8 mouse cellular contexts compared by ENCODE assay signal in the genomic region with DNA sequence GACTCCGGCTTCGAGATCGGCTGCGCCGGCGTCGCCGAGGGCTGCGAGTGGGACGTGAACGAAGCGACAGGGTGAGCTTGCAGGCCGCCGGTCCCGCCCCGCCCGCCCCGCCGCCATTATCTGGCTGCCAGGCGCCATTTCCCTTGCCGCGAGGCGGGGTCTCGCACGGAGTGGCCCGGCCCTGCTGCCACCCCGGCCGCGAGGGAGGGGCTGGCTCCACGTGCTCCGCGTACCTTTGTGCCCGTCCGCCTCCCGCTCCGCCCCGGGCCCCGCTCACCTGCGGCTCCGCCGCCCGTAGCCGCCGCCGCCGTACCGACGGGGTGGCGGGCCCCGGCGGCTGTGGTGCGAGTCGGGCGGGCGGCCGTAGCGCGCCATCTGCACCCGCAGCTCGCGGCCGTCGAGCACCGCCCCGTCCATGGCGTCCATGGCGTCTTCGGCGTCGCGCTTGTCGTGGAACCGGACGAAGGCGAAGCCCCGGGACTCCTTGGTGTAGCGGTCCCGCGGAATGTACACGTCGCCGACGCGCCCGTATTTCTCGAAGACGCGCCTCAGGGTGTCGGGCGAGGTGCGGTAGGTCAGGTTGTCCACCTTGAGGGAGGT. TPM values are rescaled to one million over a fixed set of nuclear protein-coding genes. Genes with fewer than 3 reads are reported as not detected.
A peak's percentile ranks its signal among the peaks of the same experiment; 100 is the strongest.
DNase-seq lines count a peak whose midpoint lies in the region; ATAC-seq lines count a peak whose summit lies in the region.

TSS of gene Mfsd11 (plus strand) at position 150 of the 600 bp plus-strand sequence.

- intact Hi-C loops in left cerebral cortex, postnatal 4 days (cut with DNase I) = no loop called here

- H3K36me3 ChIP-seq in intestine, embryonic 16.5 days (ENCODE audit: control insufficient read depth, insufficient read depth, low read length) = peaks cover 5% of the 10 kb centered on the region; the same call in 1 of the 2 replicates
- H3K36me3 ChIP-seq in midbrain, embryonic 11.5 days (ENCODE audit: control insufficient read depth, insufficient read depth, low read length) = peaks cover 9% of the 10 kb centered on the region; the same call in 1 of the 2 replicates

- H3K27me3 ChIP-seq in intestine, embryonic 16.5 days (replicated peaks; ENCODE audit: control insufficient read depth, insufficient read depth, low read length) = no peaks in the 10 kb centered on the region
- no peaks in the 10 kb centered on the region for H3K27me3 ChIP-seq in midbrain, embryonic 11.5 days (ENCODE audit: control insufficient read depth, insufficient read depth, low read length)

- H3K27ac ChIP-seq in intestine, embryonic 16.5 days (ENCODE audit: low read length) = peak within 1 kb of the TSS; percentile 98
- peak within 1 kb of the TSS; percentile 95 for H3K27ac ChIP-seq in midbrain, embryonic 11.5 days (ENCODE audit: low read depth, low read length)

- no peaks in the 10 kb centered on the region for H3K9me3 ChIP-seq in intestine, embryonic 16.5 days (ENCODE audit: control insufficient read depth, low read length)
- H3K9me3 ChIP-seq in midbrain, embryonic 11.5 days (ENCODE audit: control insufficient read depth, low read length) = no peaks in the 10 kb centered on the region

- peak; percentile 57 for ATAC-seq in intestine, embryonic 16.5 days
- peak; percentile 49 for ATAC-seq in midbrain, embryonic 11.5 days (ENCODE audit: low FRiP score)
- ATAC-seq in megakaryocyte-erythroid progenitor cell, adult 5-6 weeks (replicated peaks; ENCODE audit: low FRiP score, low TSS enrichment, poor library complexity, severe bottlenecking) = no peak

- under 1% methylated on average over 82 of the region's 91 CpGs for WGBS in intestine, embryonic 16.5 days
- under 1% methylated on average over 83 of the region's 91 CpGs for WGBS in midbrain, embryonic 11.5 days

- peak within 1 kb of the TSS; percentile 98 for H3K4me3 ChIP-seq in intestine, embryonic 16.5 days (ENCODE audit: low read length)
- H3K4me3 ChIP-seq in midbrain, embryonic 11.5 days (ENCODE audit: low read depth, low read length) = peak within 1 kb of the TSS; percentile 100

- peaks cover 12% of the 10 kb centered on the region for H3K4me1 ChIP-seq in intestine, embryonic 16.5 days (ENCODE audit: control insufficient read depth, insufficient read depth, low read length)
- H3K4me1 ChIP-seq in midbrain, embryonic 11.5 days (ENCODE audit: control insufficient read depth, insufficient read depth, low read length) = peaks cover 19% of the 10 kb centered on the region

- peak within 1 kb of the TSS; percentile 99 for H3K9ac ChIP-seq in intestine, embryonic 16.5 days (ENCODE audit: low read depth, low read length)
- peak within 1 kb of the TSS; percentile 98 for H3K9ac ChIP-seq in midbrain, embryonic 11.5 days (ENCODE audit: low read length)

- H3K4me2 ChIP-seq in intestine, embryonic 16.5 days (ENCODE audit: low read depth, low read length) = peak within 1 kb of the TSS; percentile 77
- peak within 1 kb of the TSS; percentile 95 for H3K4me2 ChIP-seq in midbrain, embryonic 11.5 days

- peak; percentile 78 for DNase-seq in adrenal gland, adult 18-20 months (ENCODE audit: low spot score in 2 of 2)
- peak; percentile 46 for DNase-seq in embryo, embryonic 11.5 days (ENCODE audit: low read depth, low spot score)
- peak; percentile 69 to 84 for DNase-seq in gastrocnemius, postnatal 4 days (ENCODE audit: low spot score in 2 of 2)
- DNase-seq in left cerebral cortex, postnatal 4 days = peak; percentile 80
- DNase-seq in midbrain, embryonic 11.5 days (ENCODE audit: low spot score, missing footprints) = no peak
- peak; percentile 62 for DNase-seq in skeletal muscle tissue, adult 2 months (ENCODE audit: low read depth, low spot score)

RNA-seq across cellular contexts. Expression of gene Mfsd11, which starts in this region (rescaled TPM):
- 10 to 100 TPM; 39.3 to 42.3 TPM for total RNA-seq in adrenal gland, adult 18-20 months (2021)
- total RNA-seq in gastrocnemius, postnatal 4 days (2021) = 10 to 100 TPM; 42.8 to 43.1 TPM
- 47.3 and 66.2 TPM in 2 replicates for polyA plus RNA-seq in intestine, embryonic 16.5 days (2015; fragmentation: Nextera tagmentation; extraction: Ambion mirVana)
- 10 to 100 TPM; 55.9 to 58.5 TPM for total RNA-seq in left cerebral cortex, postnatal 4 days (2021)
- polyA plus RNA-seq in midbrain, embryonic 11.5 days (2014; fragmentation: Nextera tagmentation; extraction: Ambion mirVana) = 28.6 and 30.3 TPM in 2 replicates
- total RNA-seq in megakaryocyte-erythroid progenitor cell, adult 5-6 weeks (2014; fragmentation: Nextera tagmentation) = 17.2 and 21.1 TPM in 2 replicates
- 7.2 and 20.1 TPM in 2 replicates for total RNA-seq in megakaryocyte-erythroid progenitor cell, adult 5-6 weeks (2017)
